Mouse (Mus musculus) adipocyte (in vitro differentiated cells): Measurements from ENCODE around the gene Lrrc71.
A peak's percentile ranks its signal among the peaks of the same experiment; 100 is the strongest.

ENCODE experiments used
- DNase-seq: peaks from one replicate; pipeline ENCODE4 v3.0.0-alpha.2; 2016; ENCODE audit warnings: low spot score

Gene Lrrc71

DNA sequence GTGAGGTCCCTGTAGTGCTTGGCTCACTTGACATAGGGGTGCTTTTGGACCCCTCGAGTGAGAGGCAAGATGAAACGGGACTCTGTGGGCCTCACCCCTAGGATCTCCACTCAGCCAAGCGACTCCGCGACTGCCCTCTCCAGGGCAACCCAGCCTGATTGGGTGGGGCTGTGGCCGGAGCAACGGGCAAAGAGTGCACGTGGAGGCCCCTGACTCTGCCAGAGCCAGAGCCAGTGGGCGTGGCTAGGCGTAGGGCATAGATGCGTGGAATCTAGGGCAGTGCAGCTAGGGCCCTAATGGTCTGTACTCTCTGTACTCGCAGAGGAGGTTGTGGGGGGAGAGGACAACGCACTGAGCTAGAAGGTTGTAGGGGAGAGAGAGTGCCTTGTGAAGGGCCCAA lies at the start of gene Lrrc71:
Gene Lrrc71 (minus strand): TSS at position 195 of the 400 bp plus-strand sequence.
- no peak for DNase-seq

DNA sequence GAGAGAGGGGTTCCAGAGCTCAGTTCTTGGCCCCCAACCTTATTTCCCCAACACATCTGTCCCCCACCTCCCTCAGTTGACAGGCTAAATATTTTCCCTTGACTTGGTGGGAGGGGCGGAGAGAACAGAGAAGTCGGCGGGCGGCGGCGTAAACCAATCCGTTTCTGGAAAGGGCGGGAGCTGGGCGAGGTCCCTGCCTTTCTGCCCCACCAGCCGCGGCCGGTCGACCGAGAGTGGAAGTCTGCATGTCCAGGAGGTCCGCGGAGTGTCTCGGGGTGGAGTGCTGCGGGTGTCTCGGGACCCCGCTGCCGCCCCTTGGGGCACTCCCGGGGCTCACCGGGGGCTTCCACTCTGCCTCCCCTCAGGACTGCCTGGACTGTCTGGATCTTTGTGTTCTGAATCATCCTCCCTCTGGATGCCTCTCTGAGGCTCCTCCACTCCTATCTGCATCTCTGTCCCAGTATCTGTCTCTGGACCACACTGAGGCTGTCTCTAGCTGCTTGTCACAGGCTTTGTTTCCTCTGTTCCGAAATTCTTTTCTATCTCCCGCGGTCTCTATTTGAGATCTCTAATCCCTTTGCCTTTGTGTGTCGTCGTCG lies 48.4 kb upstream of the Lrrc71 start, which contains the start of gene Insrr:
Gene Insrr (plus strand): TSS at position 216 of the 599 bp plus-strand sequence.
- DNase-seq = no peak

DNA sequence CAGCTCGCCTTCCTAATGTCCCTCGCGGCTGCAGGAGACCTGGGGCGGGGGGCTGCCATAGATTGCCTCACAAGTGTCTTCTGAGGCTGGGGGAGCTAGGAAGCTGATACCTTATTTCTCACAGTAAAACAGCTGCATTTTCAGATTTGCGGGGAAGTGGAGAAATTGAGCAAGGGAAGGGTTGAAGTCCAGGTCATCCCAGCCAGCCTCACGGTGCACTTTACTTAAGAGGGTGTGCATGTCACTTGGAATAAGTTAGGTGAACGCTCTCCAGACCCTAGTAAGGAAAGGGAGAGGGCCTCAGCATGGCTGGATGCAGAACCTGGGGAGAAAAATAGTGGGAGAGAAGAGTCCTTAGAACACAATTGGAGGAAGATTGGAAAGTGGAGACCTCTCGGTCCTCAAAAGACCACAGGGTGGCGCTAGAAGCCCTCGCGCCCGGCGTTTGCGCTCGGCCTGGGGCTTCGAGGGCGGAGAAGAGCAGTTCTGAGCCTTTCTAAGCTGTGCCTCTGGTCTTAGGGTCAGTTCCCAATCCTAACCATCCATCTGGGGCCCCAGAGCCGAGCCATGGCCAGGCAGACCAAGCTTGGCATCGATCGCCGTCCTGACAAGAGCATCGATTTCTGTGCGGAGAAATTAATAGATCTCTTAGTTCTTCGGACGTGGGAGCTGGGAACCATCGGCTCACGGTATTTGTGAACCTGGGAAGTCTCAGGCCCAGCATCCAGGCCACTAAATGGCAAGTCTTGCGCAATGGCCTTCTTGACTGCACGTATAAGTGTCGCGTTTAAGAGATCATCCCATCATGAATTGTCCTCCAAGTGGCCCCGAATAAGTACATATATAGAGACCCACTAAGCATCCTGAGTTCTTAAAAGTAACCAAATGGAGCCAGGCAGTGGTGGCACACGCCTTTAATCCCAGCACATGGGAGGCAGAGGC lies 47.2 kb upstream of the Lrrc71 start:
- DNase-seq = no peak

GRCm38 (mm10) chr3:87794922-87795325 lies 46.5 kb upstream of the Lrrc71 start, which contains the start of gene Ntrk1:
Gene Ntrk1 (minus strand): TSS chr3:87795162.
- no peak for DNase-seq

DNA sequence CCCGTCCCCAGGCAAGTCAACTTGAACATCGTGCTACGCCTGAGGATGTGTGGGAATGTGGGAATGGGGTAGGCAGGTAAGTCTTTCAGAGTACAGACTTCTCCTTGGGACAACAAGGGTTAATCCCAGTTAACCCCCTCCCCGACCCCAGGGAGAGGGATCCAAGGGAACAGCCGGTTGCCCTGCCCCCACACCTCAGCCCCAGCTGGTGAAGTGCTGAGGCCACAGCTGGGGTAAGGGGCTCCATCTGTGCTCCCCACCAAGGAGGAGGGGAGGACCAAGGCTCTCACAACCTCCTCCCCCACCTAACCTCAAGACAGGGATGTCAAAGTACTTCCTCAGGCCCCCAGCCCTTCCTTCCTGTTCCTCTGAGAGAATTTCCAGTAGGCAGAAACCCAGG lies 41.3 kb upstream of the Lrrc71 start:
- DNase-seq = no peak

GRCm38 (mm10) chr3:87789248-87789647 lies 40.8 kb upstream of the Lrrc71 start:
- DNase-seq = no peak

DNA sequence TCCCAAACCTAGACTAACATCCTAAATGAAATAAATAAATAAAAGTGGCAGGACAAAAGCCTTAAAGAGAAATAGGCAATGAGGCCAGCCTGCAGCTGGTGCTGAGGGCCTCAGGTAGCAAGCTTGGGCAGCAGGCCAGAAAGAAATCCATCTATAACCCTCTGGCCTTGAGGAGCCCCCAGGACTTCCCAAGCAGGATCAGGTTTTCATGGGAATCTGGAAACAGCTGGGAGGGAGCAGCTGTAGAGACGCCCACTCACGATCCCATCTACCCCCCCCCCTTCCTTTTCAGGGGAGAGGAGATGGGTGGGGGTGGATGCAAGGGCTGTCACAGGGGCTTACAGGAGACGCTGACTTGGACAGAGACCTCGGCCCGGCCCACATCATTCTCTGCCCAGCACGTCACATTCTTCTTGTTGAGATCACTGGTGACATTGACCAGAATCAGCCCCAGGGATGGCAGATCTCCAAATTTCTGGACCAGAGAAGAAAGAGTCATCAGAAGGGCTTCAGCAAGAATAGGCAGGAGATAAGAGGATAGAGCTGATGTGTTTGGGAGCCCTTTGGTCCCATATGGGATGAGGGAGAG lies 37.3 kb upstream of the Lrrc71 start:
- DNase-seq = no peak

DNA sequence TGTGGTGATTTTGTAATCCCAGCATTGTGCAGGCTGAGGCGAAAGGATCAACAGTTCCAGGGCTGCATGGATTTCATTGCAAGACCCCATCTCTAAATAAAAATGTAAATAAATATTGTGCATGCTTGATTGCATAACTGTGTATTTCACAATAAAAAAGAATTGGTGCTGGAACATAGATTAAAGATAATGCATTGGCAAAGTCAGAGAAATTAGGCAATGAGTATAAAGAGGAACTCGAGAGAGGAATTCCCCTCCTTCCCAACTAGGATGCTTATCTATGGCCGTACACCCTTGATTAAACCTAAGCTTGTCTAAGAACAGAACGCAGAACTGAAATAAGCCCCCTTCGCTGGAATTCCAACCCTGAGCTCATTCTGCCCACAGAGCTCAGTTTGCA lies 36.7 kb upstream of the Lrrc71 start:
- no peak for DNase-seq

DNA sequence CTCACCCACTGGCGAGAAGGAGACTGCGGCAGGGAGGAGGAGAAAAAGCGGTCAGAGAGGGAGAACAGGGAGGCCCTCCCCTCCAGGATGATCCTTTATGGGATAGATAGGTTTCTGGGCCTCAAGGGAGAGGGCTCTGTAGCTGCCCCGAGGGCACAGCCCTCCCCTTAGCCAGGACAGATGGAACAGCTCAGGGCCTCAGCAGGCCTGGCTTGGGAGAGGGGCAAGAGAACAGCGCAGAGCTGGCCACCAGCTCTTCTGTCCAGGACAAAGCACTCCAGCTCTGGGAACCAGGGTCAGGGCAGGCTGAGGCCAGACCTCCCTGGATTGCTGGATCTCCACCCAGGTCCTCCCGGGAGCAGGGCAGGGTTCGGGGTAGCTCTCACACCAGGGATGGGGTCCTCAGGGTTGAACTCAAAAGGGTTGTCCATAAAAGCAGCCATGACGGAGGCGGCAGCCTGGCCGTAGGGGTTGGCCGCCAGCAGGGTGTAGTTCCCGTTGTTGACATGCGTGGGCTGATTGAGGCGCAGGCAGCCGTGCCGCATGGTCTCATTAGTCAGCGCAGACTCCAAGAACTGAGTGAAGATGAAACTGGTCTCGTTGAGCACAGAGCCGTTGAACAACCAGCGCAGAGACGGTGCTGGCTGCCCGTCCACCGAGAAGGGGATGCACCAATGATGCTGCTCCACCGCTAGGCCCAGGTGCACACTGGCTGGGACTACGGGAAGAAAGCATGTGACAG lies 35.0 kb upstream of the Lrrc71 start:
- DNase-seq = no peak

DNA sequence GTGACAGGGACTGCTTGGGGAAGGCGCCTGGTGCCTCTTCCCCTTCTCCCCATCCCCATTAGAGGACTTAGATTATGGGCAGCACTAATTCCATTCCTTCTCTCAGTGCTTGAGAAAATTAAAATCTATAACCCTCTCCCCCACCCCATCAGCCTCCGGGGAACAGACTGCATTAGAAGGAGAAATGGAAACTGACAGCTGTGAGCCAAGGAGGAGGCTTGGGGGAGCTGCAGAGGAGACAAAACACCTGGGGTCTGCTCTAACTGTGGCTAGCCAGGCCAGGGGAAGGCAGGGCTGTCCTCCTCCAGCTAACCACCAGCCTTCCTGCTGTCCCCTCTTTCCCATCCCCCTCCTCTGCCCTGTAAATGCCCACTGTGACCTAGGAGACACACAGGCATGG lies 30.7 kb upstream of the Lrrc71 start:
- no peak for DNase-seq

GRCm38 (mm10) chr3:87778283-87778682 lies 29.9 kb upstream of the Lrrc71 start:
- DNase-seq = no peak

GRCm38 (mm10) chr3:87771088-87771487 lies 22.7 kb upstream of the Lrrc71 start:
- no peak for DNase-seq

DNA sequence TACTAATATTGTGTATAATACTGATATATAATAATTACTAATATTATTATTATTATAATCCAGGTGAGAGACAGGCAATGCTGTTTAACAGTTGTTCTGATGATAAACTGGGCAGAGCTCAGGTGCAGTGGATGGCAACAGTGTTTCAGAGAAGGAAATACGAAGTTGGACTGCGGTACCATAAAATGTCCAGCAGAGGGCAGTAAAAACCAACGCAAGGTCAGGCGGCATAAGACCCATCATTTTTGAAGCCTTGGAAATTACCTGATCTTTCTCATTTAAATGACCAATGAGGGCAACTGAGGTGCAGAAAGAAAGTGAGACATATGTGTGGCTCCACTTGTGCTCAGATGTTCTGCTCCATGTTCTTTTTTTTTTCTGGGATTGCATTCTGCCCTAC lies 21.9 kb upstream of the Lrrc71 start:
- DNase-seq = peak; percentile 78

DNA sequence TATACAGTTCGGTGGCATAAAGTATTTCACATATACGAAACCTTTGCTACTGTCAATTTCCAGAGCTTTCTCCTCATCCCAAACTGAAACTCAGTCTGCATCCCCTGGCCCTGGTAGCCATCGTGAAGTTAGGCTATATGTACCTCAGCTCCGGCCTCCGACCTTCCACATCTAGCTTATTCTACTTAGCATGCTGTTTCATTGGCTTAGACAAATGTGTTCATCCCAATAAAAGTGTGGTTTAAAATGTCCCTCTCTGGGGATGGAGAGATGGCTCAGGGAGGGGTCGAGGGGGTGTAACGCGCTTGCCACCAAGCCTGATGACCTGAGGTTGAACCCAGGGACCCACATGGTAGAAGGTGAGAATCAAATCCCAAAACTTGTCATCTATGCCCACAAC lies 21.1 kb upstream of the Lrrc71 start:
- DNase-seq = no peak

DNA sequence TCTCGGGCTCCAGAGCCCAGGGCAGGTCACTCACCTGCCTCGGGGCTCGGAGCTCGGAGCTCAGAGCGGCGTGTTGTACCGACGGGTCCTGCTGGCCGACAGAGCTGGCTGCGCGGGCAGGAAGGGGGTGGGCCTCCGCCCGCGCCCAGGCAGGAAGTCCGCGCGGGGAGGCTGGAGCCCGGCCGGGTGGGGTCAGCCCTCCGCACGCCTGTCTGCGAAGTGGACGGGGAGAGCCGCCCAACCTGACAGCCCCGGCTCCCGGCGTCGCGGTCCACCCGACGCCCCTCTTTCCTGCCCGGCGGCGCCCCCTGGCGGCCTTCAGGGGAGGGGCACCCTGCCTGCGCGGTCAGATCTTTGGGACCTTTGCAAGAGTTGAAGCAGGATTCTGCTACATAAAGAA lies 20.4 kb upstream of the Lrrc71 start:
- peak; percentile 69 for DNase-seq

DNA sequence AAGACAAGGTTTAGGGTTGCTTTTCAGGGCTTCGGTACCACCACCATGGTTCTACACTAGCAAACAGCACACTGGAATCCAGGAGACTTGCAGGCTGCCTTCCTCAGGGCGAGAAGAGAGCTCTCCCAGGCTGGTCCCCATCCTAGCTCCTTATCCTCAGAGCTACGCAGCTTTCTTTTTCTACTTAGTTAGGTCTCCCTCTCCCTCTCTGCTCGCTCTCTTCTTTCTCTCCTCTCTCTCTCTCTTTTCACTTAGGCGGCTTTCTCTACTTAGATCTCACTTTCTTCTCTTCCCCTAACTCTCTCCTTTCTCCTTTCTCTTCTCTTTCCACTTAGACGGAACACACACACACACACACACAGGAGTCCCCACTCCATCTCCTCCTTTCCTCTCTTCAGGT lies 20.0 kb upstream of the Lrrc71 start:
- DNase-seq = no peak

DNA sequence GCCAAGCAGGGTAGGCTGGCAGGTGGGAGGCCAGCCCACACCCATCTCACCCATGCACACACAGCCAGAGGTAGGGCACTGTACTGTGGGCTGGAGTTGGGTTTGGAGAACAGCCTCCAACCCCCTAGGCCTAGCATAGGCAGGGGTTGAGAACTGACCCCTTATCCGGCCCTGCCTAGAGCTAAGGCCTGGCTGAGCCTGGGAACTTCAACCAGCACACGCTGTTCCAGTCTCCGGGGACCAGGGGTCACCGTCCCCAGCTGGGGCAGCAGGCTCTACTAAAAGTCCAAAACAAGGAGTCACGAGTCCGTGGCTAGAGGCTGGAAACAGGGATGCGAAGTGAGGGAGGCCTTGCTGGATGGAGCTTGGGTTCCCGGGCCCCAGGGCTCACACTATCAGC lies 19.3 kb upstream of the Lrrc71 start:
- DNase-seq = peak; percentile 74

- DNase-seq = no peak
Measured at GRCm38 (mm10) chr3:87766284-87766667, 17.9 kb upstream of the Lrrc71 start.

DNA sequence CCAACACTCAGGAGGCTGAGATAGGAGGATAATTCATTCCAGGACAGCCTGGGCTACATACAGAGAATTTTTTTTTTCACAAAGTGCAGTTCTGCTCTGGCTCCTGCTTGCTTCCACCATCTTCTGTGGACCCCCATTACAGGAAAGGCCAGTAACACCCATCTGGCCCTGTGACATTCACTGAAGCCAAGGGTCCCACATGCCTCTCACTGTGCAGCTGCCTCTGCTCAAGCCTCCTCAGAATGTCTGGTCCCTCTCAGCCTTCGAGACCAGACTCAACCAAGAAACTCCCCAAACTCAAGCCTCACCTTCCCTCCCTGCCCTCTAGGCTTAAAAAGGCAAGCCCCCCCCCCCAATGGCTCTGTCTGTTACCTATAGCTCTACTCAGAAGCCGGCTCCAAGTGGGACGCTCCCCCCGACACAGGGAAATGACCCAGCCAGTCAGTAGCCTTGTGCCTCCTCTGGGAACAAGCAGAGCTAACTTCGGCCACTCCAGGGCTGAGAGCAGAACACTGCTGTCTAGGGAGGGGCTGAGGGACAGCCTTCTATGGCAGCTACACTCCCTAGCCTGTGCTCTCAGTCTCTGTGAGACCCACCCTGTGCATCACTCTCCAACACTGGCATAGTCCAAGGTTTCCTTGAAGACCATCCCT lies 17.3 kb upstream of the Lrrc71 start:
- no peak for DNase-seq

GRCm38 (mm10) chr3:87765091-87765490 lies 16.7 kb upstream of the Lrrc71 start:
- DNase-seq = no peak

GRCm38 (mm10) chr3:87764506-87764905 lies 16.1 kb upstream of the Lrrc71 start:
- peak; percentile 43 for DNase-seq
